Mouse (Mus musculus): Measurements from ENCODE around the gene Siah2.

DNA sequence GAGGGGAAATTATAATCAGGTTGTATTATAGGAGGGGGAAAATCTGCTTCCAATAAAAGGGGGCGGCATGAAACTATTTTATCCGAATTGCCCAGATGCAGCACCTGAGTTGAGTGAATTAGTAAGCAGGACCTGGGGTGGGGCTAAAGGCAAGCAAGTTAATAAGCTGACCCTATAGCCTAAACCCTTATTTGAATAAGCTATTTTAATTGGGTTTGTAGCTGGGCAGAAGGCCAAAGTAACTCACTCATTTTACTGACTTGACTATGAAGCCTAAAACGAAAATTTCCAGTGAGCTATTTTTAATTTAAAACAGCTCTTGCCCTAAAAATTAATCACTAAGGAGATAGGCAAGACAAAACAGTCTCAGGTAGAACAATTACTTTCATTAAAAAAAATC is 2.5 kb downstream of the Siah2 start:
- TF ChIP-seq EP300 (IDR thresholded peaks at IDR 0.05) (no peak), CTCF (IDR thresholded peaks at IDR 0.05) (no peak)

Measured in lung, postnatal 0 days (tissue).